Mouse (Mus musculus) midbrain, embryonic 14.5 days (tissue): ENCODE measurements around the gene Lmbr1l. TPM values are rescaled to one million over a fixed set of nuclear protein-coding genes. Genes with fewer than 3 reads are reported as not detected.

Experiments
- ATAC-seq: fragments of 200-750 bp; cut with Nextera tagmentation; 2 replicates; pipeline ENCODE4 v1.8.0; 2017; ENCODE audit warnings: moderate number of reproducible peaks, moderate library complexity; ENCODE audit not compliant: low FRiP score, low TSS enrichment
- DNase-seq: peaks from one replicate; pipeline ENCODE4 v3.0.0-alpha.2; 2015
- H3K27ac ChIP-seq: fragments of 300-500 bp; sonication (generic); replicated peaks from 2 replicates; pipeline ENCODE4 v1.5.1; 2014; ENCODE audit warnings: mild to moderate bottlenecking, low read depth, low read length, moderate library complexity
- H3K27me3 ChIP-seq: fragments of 300-500 bp; sonication (generic); 2 replicates; pipeline ENCODE4 v1.6.1; 2014; ENCODE audit warnings: low read length, control low read depth, mixed read lengths; ENCODE audit not compliant: control insufficient read depth, insufficient read depth
- H3K36me3 ChIP-seq: fragments of 300-500 bp; sonication (generic); 2 replicates; pipeline ENCODE4 v1.6.1; 2014; ENCODE audit warnings: low read length, control low read depth; ENCODE audit not compliant: control insufficient read depth, insufficient read depth
- H3K4me1 ChIP-seq: fragments of 300-500 bp; sonication (generic); 2 replicates; pipeline ENCODE4 v1.6.1; 2014; ENCODE audit warnings: mild to moderate bottlenecking, antibody characterized with exemption, low read length, control low read depth; ENCODE audit not compliant: control insufficient read depth, insufficient read depth
- H3K4me2 ChIP-seq: fragments of 300-500 bp; sonication (generic); 2 replicates; pipeline ENCODE4 v1.6.1; 2014; ENCODE audit warnings: mild to moderate bottlenecking, low read length, moderate library complexity
- H3K4me3 ChIP-seq: fragments of 300-500 bp; sonication (generic); replicated peaks from 2 replicates; pipeline ENCODE4 v1.5.1; 2014; ENCODE audit warnings: low read depth, low read length
- H3K9ac ChIP-seq: fragments of 300-500 bp; sonication (generic); replicated peaks from 2 replicates; pipeline ENCODE4 v1.6.1; 2014; ENCODE audit warnings: mild to moderate bottlenecking, low read length, moderate library complexity
- H3K9me3 ChIP-seq: fragments of 300-500 bp; sonication (generic); 2 replicates; pipeline ENCODE4 v1.6.1; 2016; ENCODE audit warnings: low read length, control low read depth, mixed read lengths; ENCODE audit not compliant: control insufficient read depth
- WGBS: fragments of 180-500 bp; shearing (Covaris S2); extraction: QIAGEN DNeasy Blood & Tissue Kit; methylation state at CpG from one replicate; pipeline ENCODE4 v1.1.7; 2014; 5-methylcytosine and 5-hydroxymethylcytosine counted together
- polyA plus RNA-seq: library from polyadenylated mRNA; unstranded; fragments of >200 nt; fragmentation: Nextera tagmentation; extraction: Ambion mirVana; gene quantifications from 2 replicates; pipeline ENCODE4 v1.2.1, GENCODE M21; 2014

The Lmbr1l gene
- polyA plus RNA-seq, 1 experiment from 2014 or later = 11.2 TPM

DNA sequence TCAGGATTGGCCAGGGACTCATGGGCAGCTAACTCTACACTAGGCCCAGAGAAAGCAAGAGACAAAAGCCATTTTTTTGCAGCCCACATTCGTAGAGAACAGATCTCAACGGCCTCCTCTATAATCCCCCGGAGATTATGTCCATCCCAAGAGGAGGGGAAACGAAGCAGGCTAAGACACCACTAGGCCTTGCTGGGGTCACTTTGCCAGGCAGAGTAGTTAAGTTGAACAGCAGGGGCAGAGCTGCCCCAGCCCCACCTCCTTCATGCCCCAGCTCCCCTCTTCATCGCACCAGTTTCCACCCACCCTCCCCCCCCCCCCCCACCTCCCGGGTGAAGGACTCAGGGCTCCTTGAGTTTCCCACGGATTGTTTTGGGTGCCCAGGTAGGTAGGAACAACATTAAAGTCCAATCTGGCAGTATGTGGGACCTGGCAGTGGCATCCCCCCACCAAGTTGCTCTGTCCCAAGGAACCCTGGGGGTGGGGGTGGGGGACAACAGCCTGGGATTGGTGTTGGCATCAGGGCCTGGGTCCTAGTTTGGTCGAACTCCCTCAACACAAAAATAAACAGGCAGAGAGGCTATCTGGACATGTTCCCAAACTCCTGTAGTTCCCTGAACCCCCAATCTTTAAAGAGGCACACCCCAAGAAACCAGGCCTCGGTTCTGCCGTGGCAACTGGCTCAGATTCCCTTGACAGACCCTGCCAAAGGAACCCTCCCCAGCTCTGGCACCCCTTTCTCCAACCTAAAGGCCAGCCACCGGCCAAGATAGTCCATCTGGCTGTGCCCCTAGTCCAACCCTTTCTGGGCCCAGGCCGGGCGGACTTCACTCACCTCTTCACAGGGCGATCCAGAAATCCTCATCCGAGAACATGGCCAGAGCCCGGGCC, 47.6 kb downstream of the Lmbr1l start:
- under 1% methylated on average over 16 of the region's 16 CpGs for WGBS

DNA sequence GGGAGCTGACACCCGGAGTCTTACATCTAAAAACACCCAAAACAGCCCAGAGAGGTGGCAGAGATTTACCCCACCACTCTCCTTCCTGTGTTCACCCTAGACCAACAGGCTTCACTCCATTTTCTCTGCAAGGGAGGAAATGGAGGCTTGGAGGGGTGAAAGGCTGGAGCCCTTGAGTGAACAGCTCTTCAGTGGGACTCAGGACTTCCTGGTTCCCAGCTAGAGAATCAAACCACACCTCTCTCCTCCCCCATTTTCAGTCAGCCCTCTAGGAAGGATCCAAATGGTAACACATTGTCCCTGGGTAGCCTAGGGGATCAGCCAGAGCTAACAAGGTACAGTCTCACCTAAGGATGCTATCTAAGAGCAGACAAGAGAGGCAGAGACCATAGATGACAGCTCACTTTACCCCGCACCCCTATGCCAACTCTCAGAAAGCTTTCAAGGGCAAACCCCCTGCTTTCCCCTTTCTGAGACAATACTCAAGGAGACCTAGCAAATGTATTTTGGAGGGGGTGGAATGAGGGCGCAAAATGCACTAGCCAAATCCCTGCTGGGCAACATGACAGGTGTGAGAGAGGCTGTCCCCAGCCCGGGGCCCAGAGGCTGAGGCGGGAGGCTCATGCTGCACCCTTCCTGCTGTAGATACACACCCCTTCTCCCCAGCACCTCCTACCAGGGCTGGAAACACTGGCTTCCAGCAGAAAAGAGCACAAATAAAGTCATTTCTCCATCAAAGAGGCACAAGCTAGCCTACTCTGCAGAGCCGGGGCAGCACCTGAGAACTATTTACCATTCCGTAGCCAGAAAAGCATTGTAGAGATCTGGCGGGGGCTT, 48.5 kb downstream of the Lmbr1l start:
- Histone ChIP-seq H3K9ac (peak overlapping the region; percentile 94), H3K4me3 (peak overlapping the region; percentile 97), H3K4me1 (peaks cover 34% of the 10 kb centered on the region), H3K9me3 (no peaks in the 10 kb centered on the region), H3K27ac (no peak overlapping the region), H3K36me3 (peaks cover 21% of the 10 kb centered on the region), H3K27me3 (no peaks in the 10 kb centered on the region), H3K4me2 (peak overlapping the region; percentile 100)
- no peak for DNase-seq
- WGBS = 10% methylated on average over 8 of the region's 8 CpGs
- ATAC-seq = no peak

More for the DNA sequence above, 47.6 kb downstream of the Lmbr1l start:
- no peak for DNase-seq
- no peak; the same call in 1 of the 2 replicates for ATAC-seq
- H3K27me3 ChIP-seq = no peaks in the 10 kb centered on the region
- no peaks in the 10 kb centered on the region for H3K9me3 ChIP-seq
- H3K4me3 ChIP-seq = peak overlapping the region; percentile 97
- peak overlapping the region; percentile 100 for H3K4me2 ChIP-seq
- peak overlapping the region; percentile 94 for H3K9ac ChIP-seq
- peaks cover 34% of the 10 kb centered on the region for H3K4me1 ChIP-seq
- H3K36me3 ChIP-seq = peaks cover 12% of the 10 kb centered on the region
- H3K27ac ChIP-seq = peak overlapping the region; percentile 99

DNA sequence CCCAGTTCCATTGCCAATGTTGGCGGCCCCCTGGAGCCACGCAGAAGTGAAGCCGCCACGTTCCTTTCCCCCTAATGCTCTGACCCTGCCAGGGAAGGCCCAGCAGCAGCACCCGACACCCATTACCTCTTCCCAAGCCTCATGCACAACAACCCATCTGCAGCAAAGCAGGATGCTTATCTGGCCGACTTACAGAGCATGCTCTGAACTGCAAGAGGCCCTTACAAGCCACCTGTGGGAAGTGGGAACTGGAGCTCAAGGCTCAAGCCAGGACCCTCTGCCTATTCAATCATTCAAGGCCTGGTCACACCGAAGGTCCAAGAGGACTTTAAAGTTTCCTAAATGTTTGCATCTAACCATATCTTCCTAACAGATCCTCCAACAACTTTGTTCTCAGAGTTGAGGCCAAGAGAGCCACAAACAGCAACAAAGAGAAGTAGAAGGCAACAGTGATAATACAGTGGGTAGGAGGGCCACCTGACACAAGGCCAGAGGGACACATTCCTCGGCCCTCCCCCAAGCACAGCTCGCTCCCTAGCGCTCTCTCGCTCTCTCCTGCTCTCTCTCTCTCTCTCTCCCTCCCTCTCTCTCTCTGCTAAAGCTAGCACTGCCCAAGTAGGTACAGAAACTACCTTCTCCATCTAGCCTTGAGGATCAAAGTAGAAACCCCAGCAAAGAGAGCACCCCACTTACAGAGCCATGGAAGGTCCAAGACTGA, 49.5 kb downstream of the Lmbr1l start:
- ATAC-seq (no peak), DNase-seq (no peak)
- peaks cover 31% of the 10 kb centered on the region for H3K36me3 ChIP-seq
- no peak overlapping the region for H3K27ac ChIP-seq
- 34% methylated on average over 11 of the region's 11 CpGs for WGBS
- peak overlapping the region; percentile 97 for H3K4me3 ChIP-seq
- H3K4me2 ChIP-seq = peak overlapping the region; percentile 100
- no peaks in the 10 kb centered on the region for H3K27me3 ChIP-seq
- peaks cover 34% of the 10 kb centered on the region for H3K4me1 ChIP-seq
- no peaks in the 10 kb centered on the region for H3K9me3 ChIP-seq
- H3K9ac ChIP-seq = peak overlapping the region; percentile 94

DNA sequence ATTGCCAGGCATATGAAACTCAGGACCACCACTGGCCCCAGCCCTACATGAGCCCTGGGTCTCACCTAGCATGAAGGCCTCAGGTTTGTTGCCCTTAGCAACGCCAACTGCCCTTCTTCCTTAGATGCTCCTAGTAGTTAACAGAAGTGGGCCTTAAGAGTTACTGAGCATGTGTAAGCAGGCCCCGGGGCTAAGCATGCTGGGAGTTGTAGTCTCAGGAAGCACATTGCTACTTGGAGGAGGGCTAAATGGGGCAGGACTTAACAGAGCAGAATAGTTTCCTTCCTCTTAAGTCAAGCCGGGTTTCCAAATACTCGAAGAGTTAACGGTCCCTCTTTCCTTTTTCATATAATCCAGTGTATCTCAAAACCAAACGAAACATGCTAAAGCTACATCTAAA, 50.7 kb downstream of the Lmbr1l start:
- no peaks in the 10 kb centered on the region for H3K27me3 ChIP-seq
- 77% methylated on average over 6 of the region's 6 CpGs for WGBS
- no peak overlapping the region for H3K9ac ChIP-seq
- ATAC-seq (no peak), DNase-seq (peak; percentile 72)
- H3K27ac ChIP-seq = no peak overlapping the region
- peaks cover 43% of the 10 kb centered on the region for H3K36me3 ChIP-seq
- peaks cover 31% of the 10 kb centered on the region for H3K4me1 ChIP-seq
- no peaks in the 10 kb centered on the region for H3K9me3 ChIP-seq
- peak overlapping the region; percentile 97; the same call in 1 of the 2 replicates for H3K4me3 ChIP-seq
- H3K4me2 ChIP-seq = peak overlapping the region; percentile 100

DNA sequence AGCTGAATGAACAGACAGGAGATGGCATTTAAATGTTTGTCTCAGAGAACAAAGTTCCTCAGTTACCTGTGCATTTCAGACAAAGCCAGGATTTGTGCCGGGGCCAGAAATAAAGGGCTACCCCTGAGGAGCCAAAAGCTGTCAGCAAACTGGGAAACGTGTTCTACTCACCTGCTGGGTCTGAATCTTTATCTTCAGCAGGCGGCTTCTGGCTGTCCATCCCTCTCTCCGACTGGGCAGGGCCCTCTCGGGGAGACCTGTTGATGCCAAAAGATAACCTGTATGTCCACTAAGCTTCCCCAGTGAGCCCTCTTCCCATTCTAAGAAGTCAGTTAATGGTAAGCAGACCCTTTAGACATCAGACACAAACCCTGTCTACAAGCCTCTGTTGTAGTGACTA, 51.5 kb downstream of the Lmbr1l start:
- no peak overlapping the region for H3K4me3 ChIP-seq

DNA sequence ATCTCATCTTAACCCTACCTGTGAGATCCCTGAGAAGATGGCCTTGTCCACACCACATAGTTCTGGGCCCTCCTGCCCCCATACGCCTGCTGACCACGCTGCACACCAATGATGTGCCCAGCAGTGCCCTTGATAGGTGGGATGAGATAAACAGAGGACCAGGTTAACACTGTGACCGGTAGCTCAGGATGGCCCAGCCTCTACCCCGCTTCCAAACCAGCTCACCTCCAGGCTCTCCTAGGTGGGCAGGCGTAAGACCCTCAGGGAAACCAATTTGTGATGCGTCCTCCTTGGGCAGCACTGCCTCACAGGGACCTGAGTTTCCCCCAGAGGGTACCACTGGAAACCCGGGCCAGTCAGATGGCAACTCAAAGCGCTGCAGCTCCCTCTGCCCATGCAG, 52.3 kb downstream of the Lmbr1l start:
- H3K36me3 ChIP-seq = peaks cover 59% of the 10 kb centered on the region
- WGBS = 96% methylated on average over 8 of the region's 8 CpGs

More for the DNA sequence above, 51.5 kb downstream of the Lmbr1l start:
- Histone ChIP-seq H3K27ac (no peak overlapping the region), H3K36me3 (peaks cover 51% of the 10 kb centered on the region), H3K27me3 (no peaks in the 10 kb centered on the region), H3K4me1 (peaks cover 31% of the 10 kb centered on the region), H3K4me2 (no peak overlapping the region), H3K9me3 (no peaks in the 10 kb centered on the region), H3K9ac (no peak overlapping the region)
- no peak for DNase-seq
- no peak for ATAC-seq
- WGBS = 88% methylated on average over 5 of the region's 5 CpGs

DNA sequence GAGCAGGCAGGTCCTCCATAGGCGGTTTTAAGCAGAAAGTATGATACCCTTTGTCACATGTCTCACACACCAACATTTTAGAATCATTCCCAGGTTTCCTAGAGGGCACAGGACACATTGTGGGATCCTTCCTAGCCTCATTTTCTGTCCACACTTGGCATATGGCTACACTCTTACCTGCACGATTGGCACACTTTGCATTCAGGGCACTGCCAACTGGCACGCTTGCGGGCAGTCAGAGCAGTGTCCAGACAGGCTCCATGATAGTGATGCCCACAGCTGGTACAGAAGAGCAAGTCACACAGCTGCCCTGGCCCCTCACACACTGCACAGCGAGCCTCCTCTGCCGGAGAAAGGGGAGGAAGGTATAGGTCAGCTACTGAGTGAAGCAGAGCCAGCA, 53.1 kb downstream of the Lmbr1l start:
- peaks cover 67% of the 10 kb centered on the region for H3K36me3 ChIP-seq
- no peak overlapping the region for H3K9ac ChIP-seq
- H3K9me3 ChIP-seq = no peaks in the 10 kb centered on the region
- no peak overlapping the region for H3K27ac ChIP-seq
- H3K4me3 ChIP-seq = no peak overlapping the region
- H3K4me1 ChIP-seq = peaks cover 28% of the 10 kb centered on the region
- ATAC-seq (no peak), DNase-seq (no peak)
- WGBS = 97% methylated on average over 6 of the region's 6 CpGs
- no peaks in the 10 kb centered on the region for H3K27me3 ChIP-seq
- H3K4me2 ChIP-seq = no peak overlapping the region

More for the DNA sequence above, 52.3 kb downstream of the Lmbr1l start:
- H3K4me2 ChIP-seq = no peak overlapping the region
- no peak for DNase-seq
- H3K4me3 ChIP-seq = no peak overlapping the region
- H3K9ac ChIP-seq = no peak overlapping the region
- peaks cover 31% of the 10 kb centered on the region for H3K4me1 ChIP-seq
- no peaks in the 10 kb centered on the region for H3K9me3 ChIP-seq
- no peak for ATAC-seq
- no peak overlapping the region for H3K27ac ChIP-seq
- no peaks in the 10 kb centered on the region for H3K27me3 ChIP-seq

DNA sequence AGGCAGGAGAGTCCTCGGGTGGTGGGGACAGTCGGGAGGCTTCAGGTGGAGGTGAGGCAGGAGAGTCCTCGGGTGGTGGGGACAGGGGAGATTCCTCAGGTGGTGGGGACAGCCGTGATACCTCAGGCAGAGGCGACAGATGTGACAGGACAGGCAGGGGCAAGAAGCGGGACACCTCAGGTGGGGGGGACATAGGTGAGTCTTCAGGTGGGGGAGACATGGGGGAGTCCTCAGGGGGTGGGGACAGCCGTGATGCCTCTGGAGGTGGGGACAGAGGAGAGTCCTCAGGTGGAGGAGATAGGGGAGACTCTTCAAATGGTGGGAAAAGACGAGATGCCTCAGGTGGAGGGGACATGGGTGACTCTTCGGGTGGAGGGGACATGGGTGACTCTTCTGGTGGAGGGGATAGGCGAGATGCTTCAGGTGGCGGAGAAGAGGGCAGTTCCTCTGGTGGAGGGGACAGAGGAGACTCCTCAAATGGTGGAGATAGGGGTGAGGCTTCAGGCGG, 54.5 kb downstream of the Lmbr1l start:
- Histone ChIP-seq H3K9ac (no peak overlapping the region), H3K27me3 (no peaks in the 10 kb centered on the region), H3K4me3 (no peak overlapping the region), H3K4me2 (no peak overlapping the region), H3K9me3 (no peaks in the 10 kb centered on the region), H3K4me1 (peaks cover 14% of the 10 kb centered on the region), H3K27ac (no peak overlapping the region), H3K36me3 (peaks cover 81% of the 10 kb centered on the region)
- DNase-seq = no peak
- no peak for ATAC-seq
- 92% methylated on average over 12 of the region's 12 CpGs for WGBS
